Mouse (Mus musculus) CH12.LX (cell line): Measurements from ENCODE around the gene Drc1. TPM values are rescaled to one million over a fixed set of nuclear protein-coding genes. Genes with fewer than 3 reads are reported as not detected.

Source experiments
- DNase-seq: peaks from one replicate; pipeline ENCODE4 v3.0.0-alpha.2; 2013; ENCODE audit errors: extremely low read depth
- H3K27ac ChIP-seq: 2 replicates; pipeline ENCODE4 v1.5.1; 2012; ENCODE audit warnings: low read depth, mild to moderate bottlenecking, control low read depth, moderate library complexity; ENCODE audit not compliant: insufficient read depth
- H3K27me3 ChIP-seq: replicated peaks from 2 replicates; pipeline ENCODE3; 2012; ENCODE audit warnings: inconsistent platforms
- H3K36me3 ChIP-seq, 2 experiments: replicated peaks in 1 of 2; 2 replicates each; pipeline versions ENCODE3 to v1.6.1; 2012; ENCODE audit warnings: inconsistent platforms in 1 of 2, low read length in 1 of 2, mild to moderate bottlenecking in 1 of 2, mixed read lengths in 1 of 2, moderate library complexity in 1 of 2; ENCODE audit not compliant: control insufficient read depth in 1 of 2, insufficient read depth in 1 of 2
- H3K4me1 ChIP-seq, 2 experiments: 2 replicates each; pipeline ENCODE4 v1.6.1; 2012; ENCODE audit warnings: inconsistent platforms in 1 of 2, moderate library complexity in 1 of 2; ENCODE audit not compliant: insufficient read depth in 2 of 2, control insufficient read depth in 1 of 2
- H3K4me2 ChIP-seq: 2 replicates; pipeline ENCODE4 v1.6.1; 2012; ENCODE audit warnings: low read depth, mild to moderate bottlenecking, control low read depth; ENCODE audit not compliant: poor library complexity, insufficient read depth, severe bottlenecking
- H3K4me3 ChIP-seq, 3 experiments: fragments of 150-350 bp in 1 of 3; sonication (generic) in 1 of 3; replicated peaks in 1 of 3; 2 replicates each; pipeline versions ENCODE3 to v1.5.1; 2011 to 2012; ENCODE audit warnings: low read depth in 2 of 3, low read length in 2 of 3, mild to moderate bottlenecking in 2 of 3, moderate library complexity in 2 of 3, control low read depth in 1 of 3, improper control_type of control experiment in 1 of 3, inconsistent platforms in 1 of 3, mixed read lengths in 1 of 3; ENCODE audit not compliant: poor library complexity in 1 of 3
- H3K79me2 ChIP-seq: replicated peaks from 2 replicates; pipeline ENCODE4 v1.6.1; 2012; ENCODE audit warnings: mild to moderate bottlenecking, moderate library complexity; ENCODE audit not compliant: control insufficient read depth, poor library complexity, insufficient read depth, severe bottlenecking; ENCODE audit errors: extremely low read depth
- H3K9ac ChIP-seq: 2 replicates; pipeline ENCODE4 v1.6.1; 2012; ENCODE audit warnings: low read depth, mild to moderate bottlenecking, control low read depth, moderate library complexity; ENCODE audit not compliant: insufficient read depth
- H3K9me3 ChIP-seq: replicated peaks from 2 replicates; pipeline ENCODE3; 2012; ENCODE audit warnings: low read length, inconsistent platforms, mixed read lengths
- BHLHE40 ChIP-seq: IDR thresholded peaks from 2 replicates; pipeline ENCODE4 v1.6.1; 2011; ENCODE audit warnings: mild to moderate bottlenecking, low read depth, low read length, improper control_type of control experiment
- E2F4 ChIP-seq: IDR thresholded peaks from 2 replicates; pipeline ENCODE4 v1.6.1; 2011; ENCODE audit warnings: low read depth, low read length, improper control_type of control experiment; ENCODE audit not compliant: insufficient replicate concordance
- IRF4 ChIP-seq: IDR thresholded peaks from 2 replicates; pipeline ENCODE4 v1.6.1; 2014; ENCODE audit warnings: low read depth, mild to moderate bottlenecking, inconsistent platforms, low read length, improper control_type of control experiment
- JUND ChIP-seq: conservative IDR thresholded peaks from 2 replicates; pipeline ENCODE4 v1.6.1; 2011; ENCODE audit warnings: low read depth, low read length, improper control_type of control experiment
- KAT2A ChIP-seq: IDR thresholded peaks from 2 replicates; pipeline ENCODE4 v1.6.1; 2012; ENCODE audit warnings: low read length, improper control_type of control experiment, inconsistent platforms; ENCODE audit not compliant: insufficient replicate concordance
- MAFK ChIP-seq: IDR thresholded peaks from 2 replicates; pipeline ENCODE4 v1.6.1; 2011; ENCODE audit warnings: low read length, improper control_type of control experiment; ENCODE audit not compliant: insufficient replicate concordance
- MAZ ChIP-seq: IDR thresholded peaks from 2 replicates; pipeline ENCODE4 v1.6.1; 2012; ENCODE audit warnings: low read depth, mild to moderate bottlenecking, inconsistent platforms, low read length, improper control_type of control experiment, moderate library complexity
- MXI1 ChIP-seq: IDR thresholded peaks from 2 replicates; pipeline ENCODE4 v1.6.1; 2011; ENCODE audit warnings: mild to moderate bottlenecking, low read depth, low read length, improper control_type of control experiment
- NRF1 ChIP-seq: IDR thresholded peaks from 2 replicates; pipeline ENCODE4 v1.6.1; 2014; ENCODE audit warnings: low read depth, mild to moderate bottlenecking, inconsistent platforms, low read length, improper control_type of control experiment, moderate library complexity
- PAX5 ChIP-seq: IDR thresholded peaks from 2 replicates; pipeline ENCODE4 v1.6.1; 2012; ENCODE audit warnings: low read length, inconsistent platforms, mixed read lengths
- SMC3 ChIP-seq: IDR thresholded peaks from 2 replicates; pipeline ENCODE4 v1.6.1; 2011; ENCODE audit warnings: low read depth, low read length, improper control_type of control experiment
- TCF12 ChIP-seq: IDR thresholded peaks from 2 replicates; pipeline ENCODE4 v1.6.1; 2014; ENCODE audit warnings: low read depth, mild to moderate bottlenecking, inconsistent platforms, low read length, improper control_type of control experiment
- ZC3H11A ChIP-seq: IDR thresholded peaks from 2 replicates; pipeline ENCODE4 v1.6.1; 2012; ENCODE audit warnings: low read depth, mild to moderate bottlenecking, inconsistent platforms, low read length, improper control_type of control experiment
- ZKSCAN1 ChIP-seq: IDR thresholded peaks from 2 replicates; pipeline ENCODE4 v1.6.1; 2012; ENCODE audit warnings: low read depth, inconsistent platforms, low read length, improper control_type of control experiment, borderline replicate concordance
- dilution Hi-C: fragments of 300-500 bp; cut with MboI; formaldehyde crosslinking; loops from 2 replicates; pipeline ENCODE4 v1.14.3; 2020; ENCODE audit warnings: low sequenced_read_pairs; ENCODE audit not compliant: extremely low pct_unique_long_range_greater_than_20kb, extremely low pct_ligation_motif_present
- in situ Hi-C: fragments of 300-500 bp; cut with MboI; formaldehyde crosslinking; loops from 3 replicates; pipeline ENCODE4 v1.14.3; 2019; ENCODE audit warnings: low sequenced_read_pairs, low pct_ligation_motif_present, low pct_unique_long_range_greater_than_20kb, mixed read lengths
- polyA plus RNA-seq: library from polyadenylated mRNA; unstranded; fragments of >175 nt; gene quantifications from 2 replicates; pipeline ENCODE4 v1.2.1, GENCODE M21; 2012; ENCODE audit warnings: low read depth; ENCODE audit not compliant: insufficient read length
- total RNA-seq, 2 experiments: library from RNA; depleted of rRNA; stranded (reverse); fragments of 300-350 nt in 1 of 2; fragments of >200 nt in 1 of 2; gene quantifications; 2 replicates each; pipeline ENCODE4 v1.2.3; 2012 to 2014

Gene Drc1
- total and polyA plus RNA-seq, 3 experiments: 0.04 TPM; not detected in 2

- peaks cover 4% of the 10 kb centered on the region for H3K27me3 ChIP-seq
- no peak overlapping the region for H3K9ac ChIP-seq
- H3K27ac ChIP-seq: no peak overlapping the region
- DNase-seq: no peak
- H3K79me2 ChIP-seq: no peaks in the 10 kb centered on the region
- no peak overlapping the region for H3K4me2 ChIP-seq
- TF ChIP-seq KAT2A: no peak
- TF ChIP-seq MAFK: no peak
- TF ChIP-seq JUND: no peak
- no peak for TF ChIP-seq SMC3
- TF ChIP-seq ZKSCAN1: no peak
- no peak for TF ChIP-seq IRF4
- no peak for TF ChIP-seq MXI1
- TF ChIP-seq MAZ: no peak
- TF ChIP-seq NRF1: no peak
- no peak for TF ChIP-seq E2F4
- peaks cover 0 to 6% of the 10 kb centered on the region in 2 experiments; a peak in 2 of 4 replicates for H3K4me1 ChIP-seq
- no peaks in the 10 kb centered on the region for H3K9me3 ChIP-seq
- H3K36me3 ChIP-seq: no peaks in the 10 kb centered on the region
- in situ Hi-C loops (no loop called here), dilution Hi-C loops (no loop called here)
- no peak overlapping the region for H3K4me3 ChIP-seq
Observed at GRCm38 (mm10) chr5:30358436-30359099, 77.4 kb downstream of the Drc1 start.

- peaks cover 0 to 17% of the 10 kb centered on the region in 2 experiments; a peak in 3 of 4 replicates for H3K4me1 ChIP-seq
- H3K27me3 ChIP-seq: peaks cover 10% of the 10 kb centered on the region
- no peaks in the 10 kb centered on the region for H3K36me3 ChIP-seq
- no peaks in the 10 kb centered on the region for H3K9me3 ChIP-seq
- H3K27ac ChIP-seq: no peak overlapping the region
- dilution Hi-C loops (no loop called here), in situ Hi-C loops (no loop called here)
- TF ChIP-seq BHLHE40 (no peak), PAX5 (no peak), TCF12 (no peak), NRF1 (no peak), JUND (no peak), ZC3H11A (no peak)
- no peaks in the 10 kb centered on the region for H3K79me2 ChIP-seq
- no peak overlapping the region for H3K9ac ChIP-seq
- no peak for DNase-seq
- H3K4me2 ChIP-seq: no peak overlapping the region
- H3K4me3 ChIP-seq: no peak overlapping the region
Observed at GRCm38 (mm10) chr5:30367405-30367804, 86.2 kb downstream of the Drc1 start.
